Mouse (Mus musculus): ENCODE data around the gene Prpf40b. TPM values are rescaled to one million over a fixed set of nuclear protein-coding genes. Genes with fewer than 3 reads are reported as not detected.

Gene Prpf40b
- 15.9 TPM for polyA plus RNA-seq (2017; shearing (Covaris generic))

DNA sequence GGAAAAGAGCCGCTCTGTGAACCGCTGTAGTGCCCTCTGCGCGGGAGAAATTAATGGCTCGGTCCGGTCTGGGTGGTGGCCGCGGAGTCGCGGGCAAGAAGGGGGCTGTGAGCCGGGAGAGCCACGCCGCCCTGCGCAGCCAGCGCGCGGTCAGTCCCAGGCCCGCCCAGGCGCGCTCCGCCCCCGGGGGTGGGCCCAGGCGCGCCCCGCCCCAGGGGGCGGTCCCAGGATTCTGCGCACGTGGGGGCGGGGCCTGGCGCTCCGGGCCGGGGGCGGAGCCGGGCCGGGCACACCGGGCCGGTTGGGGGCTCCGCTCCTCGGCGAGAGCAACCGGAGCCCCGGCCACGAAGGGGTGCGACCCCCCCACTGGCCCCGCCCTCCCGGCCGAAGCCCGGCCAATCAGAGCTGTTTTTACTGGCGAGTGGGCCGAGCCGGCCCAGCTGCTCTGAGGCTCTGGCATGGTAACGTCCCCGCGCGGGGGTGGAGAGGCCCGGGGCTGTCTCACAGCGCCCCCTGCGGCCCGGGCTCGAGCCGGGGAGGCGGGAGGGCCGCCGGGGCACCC, at the start of gene Prpf40b:
TSS of gene Prpf40b (plus strand) at position 275 of the 562 bp plus-strand sequence.

DNA sequence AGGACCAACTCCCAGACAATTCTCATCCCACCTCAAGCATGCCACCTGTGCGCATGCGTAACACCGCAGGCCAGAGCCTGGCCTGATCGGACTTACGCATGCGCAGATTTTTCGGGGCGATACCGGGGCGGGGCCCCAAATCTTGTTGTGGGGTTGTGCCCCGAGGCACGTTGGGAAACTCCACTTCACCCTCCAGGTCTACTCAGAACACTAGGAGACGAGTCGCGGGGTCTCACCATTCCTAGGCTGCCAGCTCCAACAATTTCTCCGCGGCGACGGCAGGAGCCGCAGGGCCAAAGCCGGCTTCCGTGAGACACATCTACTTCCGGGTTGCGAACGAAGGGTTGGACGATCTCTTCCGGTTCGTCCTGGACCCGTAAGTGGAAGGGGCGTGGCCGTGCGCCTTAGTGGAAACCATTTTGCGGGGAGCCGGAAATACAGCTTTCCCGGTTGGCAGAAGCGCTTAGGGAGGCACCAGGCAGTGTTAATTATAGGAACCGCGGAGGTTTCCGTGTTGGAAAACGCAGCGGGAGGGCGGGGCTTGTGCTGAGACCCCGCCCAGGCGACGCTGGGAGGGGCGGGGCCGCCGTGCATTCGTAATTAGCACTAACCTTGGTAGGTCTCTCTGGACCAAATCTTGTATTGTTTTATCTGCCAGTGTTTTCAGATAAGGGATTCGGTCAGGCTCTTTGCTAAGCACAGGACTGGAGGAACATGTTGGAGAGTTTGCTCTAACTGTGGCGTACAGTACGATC, 43.1 kb upstream of the Prpf40b start, which contains the start of gene Mcrs1:
TSS of gene Mcrs1 (minus strand) at position 336 of the 755 bp plus-strand sequence.

DNA sequence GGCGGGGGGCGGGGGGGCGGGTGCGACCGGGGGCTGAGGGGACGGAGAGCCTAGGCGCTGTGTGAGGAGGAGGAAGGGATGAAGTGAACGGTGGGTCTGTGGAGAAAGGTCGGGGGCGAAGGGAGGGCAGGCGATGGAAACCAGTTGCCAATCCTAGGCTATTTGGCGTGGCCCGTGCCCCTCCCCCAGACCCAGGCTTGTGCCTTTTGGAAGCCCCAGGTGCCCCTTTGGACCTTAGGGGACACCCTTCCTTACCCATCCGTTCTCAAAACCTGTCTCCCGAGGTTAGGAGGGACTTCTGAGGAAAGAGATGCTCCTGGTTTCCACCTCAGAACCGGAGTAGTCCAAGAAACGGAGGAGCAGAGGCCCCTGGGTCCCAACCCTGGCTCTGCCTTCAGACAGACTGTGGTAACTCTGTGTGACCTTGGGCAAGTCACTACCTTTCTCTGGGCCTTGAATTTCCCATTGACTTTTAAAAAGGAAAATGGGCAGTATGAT, 646 bp downstream of the Prpf40b start, which contains the start of gene Fam186b:
TSS of gene Fam186b (minus strand) at position 405 of the 498 bp plus-strand sequence.

Other genes with a start within 250 kb of the Prpf40b start
- gene Prph, start 239.9 kb upstream of the Prpf40b start, polyA plus RNA-seq (2017; shearing (Covaris generic)): not detected
- gene Troap, start 220.5 kb upstream of the Prpf40b start, polyA plus RNA-seq (2017; shearing (Covaris generic)): 0.81 TPM
- not detected for gene C1ql4, start 207.3 kb upstream of the Prpf40b start, polyA plus RNA-seq (2017; shearing (Covaris generic))
- not detected for gene Dnajc22, start 201.9 kb upstream of the Prpf40b start, polyA plus RNA-seq (2017; shearing (Covaris generic))
- gene Spats2, start 169.2 kb upstream of the Prpf40b start, polyA plus RNA-seq (2017; shearing (Covaris generic)): 0.14 TPM
- 3.9 TPM for gene Kcnh3, start 70.2 kb upstream of the Prpf40b start, polyA plus RNA-seq (2017; shearing (Covaris generic))
- 134 TPM for gene Mcrs1, start 43.1 kb upstream of the Prpf40b start, polyA plus RNA-seq (2017; shearing (Covaris generic))
- gene Fam186b, start 801 bp downstream of the Prpf40b start, polyA plus RNA-seq (2017; shearing (Covaris generic)): 0.65 TPM
- gene Fmnl3, start 75.4 kb downstream of the Prpf40b start, polyA plus RNA-seq (2017; shearing (Covaris generic)): 22.3 TPM
- 203 TPM for gene Tmbim6, start 97.8 kb downstream of the Prpf40b start, polyA plus RNA-seq (2017; shearing (Covaris generic))
- 17.8 TPM for gene Nckap5l, start 162.7 kb downstream of the Prpf40b start, polyA plus RNA-seq (2017; shearing (Covaris generic))
- 35.6 TPM for gene Bcdin3d, start 179.6 kb downstream of the Prpf40b start, polyA plus RNA-seq (2017; shearing (Covaris generic))
- gene Faim2, start 233.1 kb downstream of the Prpf40b start, polyA plus RNA-seq (2017; shearing (Covaris generic)): 0.16 TPM